Mouse (Mus musculus): Measurements from ENCODE around the gene Hip1.

The Hip1 gene

GRCm38 (mm10) chr5:135445755-135446154, 99.2 kb downstream of the Hip1 start:
- no peak for DNase-seq (ENCODE audit: low read depth, low spot score)

GRCm38 (mm10) chr5:135442430-135442829, 102.5 kb downstream of the Hip1 start:
- no peak for DNase-seq (ENCODE audit: low read depth, low spot score)

GRCm38 (mm10) chr5:135435039-135435438, 109.9 kb downstream of the Hip1 start:
- no peak for DNase-seq (ENCODE audit: low read depth, low spot score)

GRCm38 (mm10) chr5:135433861-135434260, 111.1 kb downstream of the Hip1 start:
- no peak for DNase-seq (ENCODE audit: low read depth, low spot score)

GRCm38 (mm10) chr5:135431111-135431510, 113.8 kb downstream of the Hip1 start:
- DNase-seq (ENCODE audit: low read depth, low spot score) = no peak

GRCm38 (mm10) chr5:135428786-135429185, 116.1 kb downstream of the Hip1 start:
- no peak for DNase-seq (ENCODE audit: low read depth, low spot score)

GRCm38 (mm10) chr5:135410266-135410665, 134.7 kb downstream of the Hip1 start:
- DNase-seq (ENCODE audit: low read depth, low spot score) = no peak

GRCm38 (mm10) chr5:135408114-135408513, 136.8 kb downstream of the Hip1 start:
- no peak for DNase-seq (ENCODE audit: low read depth, low spot score)

GRCm38 (mm10) chr5:135405437-135405836, 139.5 kb downstream of the Hip1 start:
- DNase-seq (ENCODE audit: low read depth, low spot score) = no peak

GRCm38 (mm10) chr5:135404623-135405022, 140.3 kb downstream of the Hip1 start:
- peak; percentile 62 for DNase-seq (ENCODE audit: low read depth, low spot score)

- peak; percentile 44 for DNase-seq (ENCODE audit: low read depth, low spot score)
Observed at GRCm38 (mm10) chr5:135400244-135400643, 144.7 kb downstream of the Hip1 start.

GRCm38 (mm10) chr5:135399382-135399781, 145.5 kb downstream of the Hip1 start:
- DNase-seq (ENCODE audit: low read depth, low spot score) = no peak

GRCm38 (mm10) chr5:135395826-135396225, 149.1 kb downstream of the Hip1 start:
- DNase-seq (ENCODE audit: low read depth, low spot score) = no peak

GRCm38 (mm10) chr5:135394004-135394823, 150.7 kb downstream of the Hip1 start, which contains the start of gene Pom121:
Gene Pom121 (minus strand): TSS chr5:135394546.
- peak; percentile 67 for DNase-seq (ENCODE audit: low read depth, low spot score)

GRCm38 (mm10) chr5:135383771-135384170, 161.1 kb downstream of the Hip1 start:
- DNase-seq (ENCODE audit: low read depth, low spot score) = no peak

GRCm38 (mm10) chr5:135382746-135383145, 162.2 kb downstream of the Hip1 start:
- no peak for DNase-seq (ENCODE audit: low read depth, low spot score)

- no peak for DNase-seq (ENCODE audit: low read depth, low spot score)
Observed at GRCm38 (mm10) chr5:135381356-135381925, 163.5 kb downstream of the Hip1 start.

GRCm38 (mm10) chr5:135380681-135381080, 164.2 kb downstream of the Hip1 start:
- no peak for DNase-seq (ENCODE audit: low read depth, low spot score)

- no peak for DNase-seq (ENCODE audit: low read depth, low spot score)
Observed at GRCm38 (mm10) chr5:135376341-135376740, 168.6 kb downstream of the Hip1 start.

- DNase-seq (ENCODE audit: low read depth, low spot score) = no peak
Observed at GRCm38 (mm10) chr5:135375167-135375566, 169.8 kb downstream of the Hip1 start.

GRCm38 (mm10) chr5:135373601-135374000, 171.3 kb downstream of the Hip1 start:
- DNase-seq (ENCODE audit: low read depth, low spot score) = no peak

- no peak for DNase-seq (ENCODE audit: low read depth, low spot score)
Observed at GRCm38 (mm10) chr5:135371195-135371594, 173.7 kb downstream of the Hip1 start.
